Mouse (Mus musculus) ovary, postnatal 10 days (tissue): ENCODE results near the gene Apoc3.

Experiments used
- DNase-seq: peaks from one replicate; pipeline ENCODE4 v3.0.0; 2022; ENCODE audit warnings: low spot score

Gene Apoc3

DNA sequence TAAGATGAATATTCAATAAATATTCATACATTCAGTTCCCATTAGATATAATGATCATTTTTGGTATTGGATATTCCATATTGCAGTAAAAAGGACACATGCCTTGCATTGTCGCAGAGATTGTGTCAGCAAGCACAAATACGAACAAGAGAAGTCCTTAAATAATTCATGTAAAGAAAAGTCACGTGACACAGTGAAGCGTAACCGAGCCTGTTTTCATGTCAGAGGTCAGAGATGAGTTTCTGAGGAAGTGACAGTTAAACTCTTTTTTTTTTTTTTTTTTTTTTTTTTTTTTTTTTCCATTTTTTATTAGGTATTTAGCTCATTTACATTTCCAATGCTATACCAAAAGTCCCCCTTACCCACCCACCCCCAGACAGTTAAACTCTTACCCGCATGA, 42.8 kb downstream of the Apoc3 start:
- no peak for DNase-seq

DNA sequence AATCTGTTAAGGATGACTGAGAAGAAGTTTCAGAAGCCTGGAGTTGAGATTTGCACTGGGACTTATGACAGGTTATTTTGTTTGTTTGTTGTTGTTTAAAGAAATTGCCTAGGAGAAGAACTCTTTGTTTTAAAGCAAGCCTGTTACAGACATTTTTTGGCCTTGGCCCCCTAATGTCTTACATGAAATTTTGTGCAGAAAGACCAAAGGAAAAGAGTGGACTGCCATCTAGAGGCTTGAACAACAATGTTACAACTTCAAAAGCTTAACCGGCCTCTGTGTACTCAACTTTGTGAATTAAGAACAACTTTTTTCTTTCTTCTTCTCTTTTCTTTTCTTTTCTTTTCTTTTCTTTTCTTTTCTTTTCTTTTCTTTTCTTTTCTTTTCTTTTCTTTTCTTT, 43.8 kb downstream of the Apoc3 start:
- DNase-seq, result no peak

DNA sequence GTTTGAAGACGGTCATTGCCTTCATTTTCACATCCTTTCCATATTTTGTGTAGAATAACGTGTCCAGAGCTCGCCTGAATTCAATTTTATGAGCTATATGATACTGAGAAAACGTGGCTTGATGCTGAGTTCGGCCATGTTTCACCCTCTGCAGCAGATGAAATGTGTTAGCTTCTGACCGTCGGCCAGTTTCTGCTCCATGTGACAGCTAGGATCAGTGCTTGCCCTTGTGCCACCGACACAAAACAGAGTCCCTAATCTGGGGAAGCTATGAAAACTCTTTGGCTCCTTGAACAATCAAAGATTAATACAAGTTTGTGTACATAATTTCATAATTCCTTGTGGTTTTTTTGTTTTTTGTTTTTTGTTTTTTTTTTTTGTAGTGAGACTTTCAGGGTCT, 44.2 kb downstream of the Apoc3 start:
- DNase-seq, result no peak

DNA sequence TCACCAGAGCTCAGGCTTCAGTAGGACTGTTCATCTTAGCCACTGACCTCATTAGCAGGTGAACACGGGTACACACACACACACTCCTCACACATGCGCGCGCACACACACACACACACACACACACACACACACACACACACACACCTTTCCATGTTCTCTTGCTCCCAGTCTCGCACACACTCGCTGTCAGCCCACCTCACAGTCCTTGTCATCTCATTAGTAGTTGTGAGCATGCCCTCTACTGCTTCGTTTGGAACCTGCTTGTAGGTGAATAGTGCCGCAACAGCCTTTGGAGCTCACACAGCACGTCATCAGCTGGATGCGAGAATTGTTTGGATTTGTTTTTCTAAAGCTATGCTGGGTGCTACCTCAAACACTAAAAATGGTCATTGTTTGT, 46.1 kb downstream of the Apoc3 start:
- DNase-seq, result no peak

- no peak for DNase-seq
These were observed 46.5 kb downstream of the Apoc3 start for GRCm38 (mm10) chr9:46188956-46189355.

- DNase-seq, result no peak
These were observed 47.1 kb downstream of the Apoc3 start for GRCm38 (mm10) chr9:46188370-46188769.

DNA sequence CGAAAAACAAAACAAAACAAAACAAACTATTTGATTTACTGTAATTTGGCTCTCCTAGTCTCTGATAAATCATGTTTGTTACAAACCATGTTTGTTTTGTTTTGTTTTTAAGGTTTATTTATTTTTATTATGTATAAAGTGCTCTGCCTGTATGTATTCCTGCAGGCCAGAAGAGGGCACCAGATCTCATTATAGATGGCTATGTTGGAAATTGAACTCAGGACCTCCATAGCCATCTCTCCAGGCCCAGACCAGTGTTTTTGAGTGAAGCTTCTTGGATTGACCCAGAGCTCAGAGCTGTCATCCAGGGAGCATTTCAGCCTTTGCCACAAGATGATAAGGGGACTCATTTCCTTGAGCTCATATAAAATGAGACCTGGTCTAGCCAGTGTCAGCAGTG, 49.0 kb downstream of the Apoc3 start:
- DNase-seq, result no peak

GRCm38 (mm10) chr9:46185191-46185590, 50.2 kb downstream of the Apoc3 start:
- no peak for DNase-seq

DNA sequence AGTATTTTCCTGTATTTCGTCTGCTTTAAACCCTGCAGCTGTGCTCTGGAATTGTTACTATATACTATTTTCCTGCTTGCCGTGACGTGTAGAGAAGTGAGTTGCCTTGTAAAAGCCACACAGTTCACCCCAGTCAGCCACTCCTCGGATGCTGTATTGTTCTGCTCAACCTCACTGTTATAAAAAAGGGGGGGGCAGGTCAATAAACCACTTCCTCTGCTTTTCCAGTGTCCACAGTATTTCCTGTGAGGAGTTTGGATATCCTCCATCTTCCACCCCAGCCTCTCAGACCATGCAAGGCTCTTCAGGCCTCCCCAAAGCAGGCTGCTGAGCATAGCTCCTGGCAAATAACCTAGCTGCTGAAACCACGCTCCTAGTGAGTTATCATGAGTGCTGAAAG, 50.9 kb downstream of the Apoc3 start:
- no peak for DNase-seq
